Mouse (Mus musculus): ENCODE measurements at regions not wholly inside any gene's neighbourhood (a gene's known extent, or its start where the extent isn't known, plus 50 kb on each side); places are given as distances from the start of the nearest gene placed in this dataset.

- no peak for DNase-seq (ENCODE audit: low read depth, low spot score)
These were observed 812.5 kb downstream of the Phf3 start for GRCm38 (mm10) chr1:30061242-30061641.

DNA sequence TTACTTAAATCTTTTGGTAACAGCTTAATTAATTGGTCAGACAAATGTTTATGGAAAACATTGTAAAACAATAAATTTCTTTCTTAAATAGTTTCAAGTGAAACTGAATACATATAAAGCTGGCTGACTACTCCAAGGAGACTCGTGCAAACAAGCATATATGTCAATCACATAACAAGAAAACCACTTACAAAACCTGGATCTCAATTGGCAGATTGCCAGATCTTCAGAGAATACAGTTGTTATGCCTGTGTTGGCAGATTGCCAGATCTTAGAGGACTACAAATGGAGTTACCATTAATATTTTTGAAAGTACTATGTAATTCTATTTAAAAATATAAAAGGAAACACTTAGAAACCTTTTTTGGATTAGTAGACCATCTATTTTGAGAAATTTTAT is 812.9 kb downstream of the Phf3 start:
- DNase-seq (ENCODE audit: low read depth, low spot score), result no peak

GRCm38 (mm10) chr1:30017596-30017995 is 856.1 kb downstream of the Phf3 start:
- DNase-seq (ENCODE audit: low read depth, low spot score), result no peak

- peak; percentile 15 for DNase-seq (ENCODE audit: low read depth, low spot score)
These were observed 864.9 kb downstream of the Phf3 start for GRCm38 (mm10) chr1:30008757-30009340.

All from R1 (cell line).